Mouse (Mus musculus) macrophage (primary cell): ENCODE results near the gene Btbd9. TPM values are rescaled to one million over a fixed set of nuclear protein-coding genes. Genes with fewer than 3 reads are reported as not detected.
"Not testable (repeated sequence)": the region's sequence is repeated elsewhere in the genome, so short reads cannot be mapped to it uniquely, and the experiment has no call there.

ENCODE experiments used
- H3K27ac ChIP-seq: fragments of 350-480 bp; formaldehyde crosslinking; 2 replicates; pipeline ENCODE4 v1.9.0; 2021
- H3K36me3 ChIP-seq: fragments of 350-480 bp; formaldehyde crosslinking; 2 replicates; pipeline ENCODE4 v1.9.0; 2021; ENCODE audit errors: inconsistent target
- H3K4me3 ChIP-seq: fragments of 350-480 bp; formaldehyde crosslinking; 2 replicates; pipeline ENCODE4 v1.9.0; 2021; ENCODE audit errors: inconsistent target
- H3K79me2 ChIP-seq: fragments of 350-480 bp; formaldehyde crosslinking; 2 replicates; pipeline ENCODE4 v1.9.0; 2021; ENCODE audit errors: inconsistent target
- WGBS: methylation state at CpG from one replicate; pipeline ENCODE4 v1.1.7; 2026; ENCODE audit warnings: inconsistent platforms; ENCODE audit not compliant: missing documents; 5-methylcytosine and 5-hydroxymethylcytosine counted together
- polyA plus RNA-seq: library from polyadenylated mRNA; stranded (reverse); fragments of 250-400 nt; gene quantifications from 3 replicates; pipeline ENCODE4 v1.2.4, GENCODE M21; 2018; ENCODE audit warnings: inconsistent platforms

Gene Btbd9
- polyA plus RNA-seq, 1 experiment from 2014 or later: 16.9 TPM

- no peaks in the 10 kb centered on the region for H3K79me2 ChIP-seq
- H3K27ac ChIP-seq: no peak overlapping the region
- H3K4me3 ChIP-seq: no peak overlapping the region
- no peaks in the 10 kb centered on the region for H3K36me3 ChIP-seq
- WGBS: 94% methylated on average over 9 of the region's 9 CpGs
Measured at GRCm38 (mm10) chr17:30522406-30523078, 53.7 kb downstream of the Btbd9 start.

- H3K27ac ChIP-seq: not testable (repeated sequence)
- WGBS: 70% methylated on average over 2 of the region's 2 CpGs
Measured at GRCm38 (mm10) chr17:30519172-30519512, 57.1 kb downstream of the Btbd9 start.

GRCm38 (mm10) chr17:30518431-30519171 is 57.7 kb downstream of the Btbd9 start:
- 53% methylated on average over 8 of the region's 8 CpGs for WGBS
- 0 out of 2 replicates have a peak, but pooled peaks cover 6% of the 10 kb centered on the region for H3K36me3 ChIP-seq
- H3K79me2 ChIP-seq: no peaks in the 10 kb centered on the region
- no peak overlapping the region for H3K4me3 ChIP-seq
- no peak overlapping the region for H3K27ac ChIP-seq

More at GRCm38 (mm10) chr17:30519172-30519512, 57.1 kb downstream of the Btbd9 start:
- not testable (repeated sequence) for H3K79me2 ChIP-seq, H3K36me3 ChIP-seq, H3K4me3 ChIP-seq

- WGBS: 68% methylated on average over 10 of the region's 10 CpGs
Measured at GRCm38 (mm10) chr17:30516580-30517340, 59.5 kb downstream of the Btbd9 start.

GRCm38 (mm10) chr17:30515401-30515800 is 60.9 kb downstream of the Btbd9 start:
- 0 out of 2 replicates have a peak, but pooled peaks cover 6% of the 10 kb centered on the region for H3K36me3 ChIP-seq
- 94% methylated on average over 8 of the region's 8 CpGs for WGBS
- H3K79me2 ChIP-seq: no peaks in the 10 kb centered on the region
- H3K4me3 ChIP-seq: no peak overlapping the region
- H3K27ac ChIP-seq: no peak overlapping the region

More at GRCm38 (mm10) chr17:30516580-30517340, 59.5 kb downstream of the Btbd9 start:
- Histone ChIP-seq H3K36me3 (0 out of 2 replicates have a peak, but pooled peaks cover 6% of the 10 kb centered on the region), H3K4me3 (no peak overlapping the region), H3K27ac (no peak overlapping the region), H3K79me2 (no peaks in the 10 kb centered on the region)

- 96% methylated on average over 9 of the region's 9 CpGs for WGBS
- Histone ChIP-seq H3K4me3 (no peak overlapping the region), H3K79me2 (no peaks in the 10 kb centered on the region), H3K36me3 (0 out of 2 replicates have a peak, but pooled peaks cover 6% of the 10 kb centered on the region), H3K27ac (no peak overlapping the region)
Measured at GRCm38 (mm10) chr17:30513034-30513433, 63.3 kb downstream of the Btbd9 start.

DNA sequence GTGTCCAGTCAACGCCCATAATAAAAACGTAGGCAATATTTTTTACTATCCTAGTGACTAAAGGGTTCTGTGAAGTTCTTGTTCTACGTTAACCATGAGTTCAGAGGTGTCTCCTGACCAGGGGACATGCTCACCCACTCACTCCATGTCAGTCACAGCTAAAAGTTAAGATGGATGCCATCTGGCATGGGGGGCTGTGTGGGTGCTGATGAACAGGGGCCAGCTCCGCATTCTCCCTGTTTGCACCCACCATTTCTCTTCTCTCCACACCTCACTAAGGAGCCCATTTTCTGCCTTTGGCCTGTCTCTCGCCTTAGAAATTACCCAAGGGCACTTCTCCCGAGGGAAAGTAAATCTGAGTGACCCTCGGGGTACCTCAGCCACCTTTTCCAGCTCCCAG is 63.8 kb downstream of the Btbd9 start:
- 96% methylated on average over 7 of the region's 7 CpGs for WGBS
- H3K4me3 ChIP-seq: no peak overlapping the region
- no peaks in the 10 kb centered on the region for H3K79me2 ChIP-seq
- 0 out of 2 replicates have a peak, but pooled peaks cover 6% of the 10 kb centered on the region for H3K36me3 ChIP-seq
- no peak overlapping the region for H3K27ac ChIP-seq

GRCm38 (mm10) chr17:30512007-30512406 is 64.3 kb downstream of the Btbd9 start:
- no peaks in the 10 kb centered on the region for H3K79me2 ChIP-seq
- 0 out of 2 replicates have a peak, but pooled peaks cover 6% of the 10 kb centered on the region for H3K36me3 ChIP-seq
- H3K27ac ChIP-seq: no peak overlapping the region
- 95% methylated on average over 4 of the region's 4 CpGs for WGBS
- no peak overlapping the region for H3K4me3 ChIP-seq

- Histone ChIP-seq H3K27ac (no peak overlapping the region), H3K4me3 (no peak overlapping the region), H3K36me3 (0 out of 2 replicates have a peak, but pooled peaks cover 6% of the 10 kb centered on the region), H3K79me2 (no peaks in the 10 kb centered on the region)
- WGBS: 71% methylated on average over 5 of the region's 6 CpGs
Measured at GRCm38 (mm10) chr17:30511399-30511798, 64.9 kb downstream of the Btbd9 start.

GRCm38 (mm10) chr17:30510171-30510570 is 66.1 kb downstream of the Btbd9 start:
- WGBS: 100% methylated on average over 6 of the region's 6 CpGs
- Histone ChIP-seq H3K27ac (no peak overlapping the region), H3K79me2 (no peaks in the 10 kb centered on the region), H3K36me3 (0 out of 2 replicates have a peak, but pooled peaks cover under 1% of the 10 kb centered on the region), H3K4me3 (no peak overlapping the region)

DNA sequence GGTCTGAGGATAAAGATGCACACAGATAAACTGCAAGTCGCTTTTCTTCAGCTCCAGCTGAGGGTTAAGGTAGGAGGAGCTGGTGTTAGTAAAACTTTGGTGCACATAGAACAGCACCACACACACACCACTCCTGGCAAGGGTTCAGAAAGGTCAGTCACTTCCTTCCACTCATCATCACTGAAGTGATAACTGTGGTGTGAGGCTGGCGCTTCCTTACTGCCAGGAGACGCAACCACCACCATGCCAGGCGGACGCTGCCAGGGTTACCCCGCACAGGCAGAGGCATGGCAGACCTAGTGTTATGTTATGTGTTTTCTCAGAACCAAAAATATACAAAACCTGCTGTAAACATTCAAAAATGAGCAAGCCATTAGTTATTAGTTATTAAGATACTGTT is 66.6 kb downstream of the Btbd9 start:
- whole genome bisulfite sequencing: 85% methylated on average over 6 of the region's 6 CpGs
- no peak overlapping the region for H3K4me3 ChIP-seq
- no peaks in the 10 kb centered on the region for H3K36me3 ChIP-seq
- H3K27ac ChIP-seq: no peak overlapping the region
- H3K79me2 ChIP-seq: no peaks in the 10 kb centered on the region

DNA sequence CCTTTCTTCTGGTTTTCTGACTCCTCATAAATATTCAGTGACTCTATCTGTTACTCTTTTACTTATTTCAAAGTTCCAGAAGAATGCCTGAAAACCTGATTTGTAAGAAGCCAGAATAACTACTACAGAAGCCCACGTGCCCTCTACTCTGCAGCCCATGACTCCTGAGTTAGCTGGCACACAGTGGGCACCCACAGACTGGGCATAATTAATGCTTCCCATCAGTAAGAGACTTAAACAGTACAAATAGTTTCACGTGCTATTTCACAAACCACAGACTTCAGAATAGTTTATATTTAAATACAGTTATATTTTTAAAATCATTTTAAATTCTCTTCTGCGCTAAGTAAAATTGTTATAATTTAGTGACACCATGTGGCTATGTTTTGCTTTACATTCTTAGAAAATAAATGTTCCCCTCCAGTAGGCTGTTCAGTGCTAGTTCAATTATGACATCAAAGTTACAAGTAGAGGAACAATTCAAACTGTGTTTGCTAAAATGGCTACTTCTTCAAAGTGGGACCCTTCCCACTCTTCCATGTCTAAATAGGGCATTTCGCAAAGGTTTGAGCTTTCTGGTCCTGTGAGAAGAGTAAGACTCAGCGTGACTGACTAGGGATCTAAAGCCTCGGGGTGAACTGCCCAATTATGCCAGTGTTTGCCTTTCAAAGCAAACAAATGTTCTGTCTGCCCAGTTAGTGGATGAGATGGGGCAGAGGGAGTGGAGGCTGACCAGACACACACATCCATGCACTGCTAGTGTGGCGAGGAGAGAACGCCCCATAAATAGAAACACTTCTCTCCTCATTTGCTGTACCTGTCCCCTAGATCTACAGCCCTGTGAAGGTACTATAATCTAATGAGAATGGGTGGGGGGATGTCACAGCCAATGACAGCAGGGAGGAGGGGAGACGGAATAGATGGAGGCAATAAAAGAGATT is 68.4 kb downstream of the Btbd9 start:
- H3K4me3 ChIP-seq: no peak overlapping the region
- no peaks in the 10 kb centered on the region for H3K36me3 ChIP-seq
- WGBS: 95% methylated on average over 9 of the region's 9 CpGs
- no peak overlapping the region for H3K27ac ChIP-seq
- H3K79me2 ChIP-seq: no peaks in the 10 kb centered on the region

DNA sequence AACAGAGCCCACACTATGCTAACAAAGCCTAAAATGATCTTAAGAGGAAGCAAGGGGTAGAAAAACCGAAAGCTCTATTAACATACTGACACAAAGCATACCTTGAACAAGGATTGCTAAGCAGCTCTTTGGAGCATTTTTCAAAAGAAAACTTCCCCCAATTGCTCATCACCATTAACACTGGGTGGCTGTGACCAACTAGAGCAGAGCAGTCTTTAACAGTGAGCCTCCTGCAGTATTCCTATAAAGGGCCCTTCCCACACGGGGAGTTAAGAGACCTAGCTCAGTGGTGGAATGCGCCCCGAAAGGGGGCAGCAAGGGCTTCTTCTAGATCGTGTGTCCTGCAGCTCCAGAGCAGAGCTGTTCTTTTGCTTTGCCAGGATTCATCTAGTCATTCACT is 69.4 kb downstream of the Btbd9 start:
- Histone ChIP-seq H3K79me2 (no peaks in the 10 kb centered on the region), H3K4me3 (no peak overlapping the region), H3K27ac (no peak overlapping the region), H3K36me3 (no peaks in the 10 kb centered on the region)
- WGBS: 69% methylated on average over 5 of the region's 5 CpGs

DNA sequence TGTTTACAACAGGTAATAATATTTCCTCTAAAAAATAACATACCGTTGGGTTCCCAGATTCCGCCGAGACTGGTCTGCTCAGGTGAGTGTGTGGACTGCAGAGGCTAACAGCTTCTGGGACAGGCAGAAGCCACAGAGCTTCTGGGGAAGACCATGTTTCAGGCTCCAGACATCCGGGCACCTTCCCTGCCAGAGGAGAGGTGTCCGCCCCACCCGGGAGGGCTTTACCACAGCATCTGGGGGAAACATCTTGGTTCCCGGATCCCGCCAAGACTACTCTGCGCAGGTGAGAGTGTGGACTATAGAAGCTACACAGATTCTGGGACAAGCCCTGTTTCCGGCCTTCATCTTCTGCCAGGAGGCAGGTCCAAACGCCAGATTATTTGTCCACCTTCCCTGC is 76.7 kb downstream of the Btbd9 start:
- not testable (repeated sequence) for H3K36me3 ChIP-seq, H3K27ac ChIP-seq, H3K4me3 ChIP-seq, H3K79me2 ChIP-seq
- WGBS: 98% methylated on average over 11 of the region's 11 CpGs
